Mouse (Mus musculus) frontal cortex, postnatal 14 days (tissue): ENCODE measurements around the gene Gm13030.
"Not testable (repeated sequence)": the region's sequence is repeated elsewhere in the genome, so short reads cannot be mapped to it uniquely, and the experiment has no call there.

Experiments
- DNase-seq, 2 experiments: peaks; one replicate each; pipeline ENCODE4 v3.0.0; 2022; ENCODE audit warnings: low spot score in 2 of 2

Gm13030 gene

GRCm38 (mm10) chr4:138866413-138866812 lies 7.4 kb downstream of the Gm13030 start:
- DNase-seq, result peak in 1 of 2 experiments; percentile 81

GRCm38 (mm10) chr4:138865991-138866390 lies 7.8 kb downstream of the Gm13030 start:
- DNase-seq, result no peak

GRCm38 (mm10) chr4:138865092-138865491 lies 8.7 kb downstream of the Gm13030 start:
- DNase-seq, result no peak

- DNase-seq, result no peak
These were observed 10.3 kb downstream of the Gm13030 start, which contains the start of gene Pla2g5 for GRCm38 (mm10) chr4:138863344-138863998. Pla2g5 (minus strand) TSS chr4:138863482.

GRCm38 (mm10) chr4:138859728-138860127 lies 14.0 kb downstream of the Gm13030 start:
- DNase-seq, result peak; percentile 64 to 69

- no peak for DNase-seq
These were observed 14.5 kb downstream of the Gm13030 start for GRCm38 (mm10) chr4:138859245-138859644.

- peak in 1 of 2 experiments; percentile 60 for DNase-seq
These were observed 15.3 kb downstream of the Gm13030 start for GRCm38 (mm10) chr4:138858446-138858845.

GRCm38 (mm10) chr4:138857576-138857975 lies 16.2 kb downstream of the Gm13030 start:
- DNase-seq, result no peak

- DNase-seq, result peak; percentile 56 to 62
These were observed 17.3 kb downstream of the Gm13030 start for GRCm38 (mm10) chr4:138856491-138856890.

GRCm38 (mm10) chr4:138855092-138855632 lies 18.6 kb downstream of the Gm13030 start:
- no peak for DNase-seq

GRCm38 (mm10) chr4:138852961-138853360 lies 20.8 kb downstream of the Gm13030 start:
- DNase-seq, result no peak

GRCm38 (mm10) chr4:138851463-138851862 lies 22.3 kb downstream of the Gm13030 start:
- peak; percentile 73 to 83 for DNase-seq

GRCm38 (mm10) chr4:138841386-138841785 lies 32.4 kb downstream of the Gm13030 start:
- peak; percentile 70 to 74 for DNase-seq

- no peak for DNase-seq
These were observed 33.0 kb downstream of the Gm13030 start for GRCm38 (mm10) chr4:138840726-138841125.

GRCm38 (mm10) chr4:138839806-138840205 lies 34.0 kb downstream of the Gm13030 start:
- DNase-seq, result no peak

GRCm38 (mm10) chr4:138827147-138827546 lies 46.6 kb downstream of the Gm13030 start:
- DNase-seq, result no peak

- no peak for DNase-seq
These were observed 47.8 kb downstream of the Gm13030 start for GRCm38 (mm10) chr4:138825751-138826567.

GRCm38 (mm10) chr4:138824660-138825059 lies 49.1 kb downstream of the Gm13030 start:
- DNase-seq, result no peak

- DNase-seq, result not testable (repeated sequence)
These were observed 49.6 kb downstream of the Gm13030 start for GRCm38 (mm10) chr4:138824161-138824560.

GRCm38 (mm10) chr4:138821036-138821435 lies 52.7 kb downstream of the Gm13030 start:
- DNase-seq, result no peak
